Mouse (Mus musculus) spleen, postnatal 36 days (tissue): Measurements from ENCODE around the gene Fbxw4.

Source experiments
- DNase-seq, 2 experiments: peaks; one replicate each; pipeline ENCODE4 v3.0.0; 2022; ENCODE audit warnings: low spot score in 2 of 2, mixed read lengths in 1 of 2

Gene Fbxw4

DNA sequence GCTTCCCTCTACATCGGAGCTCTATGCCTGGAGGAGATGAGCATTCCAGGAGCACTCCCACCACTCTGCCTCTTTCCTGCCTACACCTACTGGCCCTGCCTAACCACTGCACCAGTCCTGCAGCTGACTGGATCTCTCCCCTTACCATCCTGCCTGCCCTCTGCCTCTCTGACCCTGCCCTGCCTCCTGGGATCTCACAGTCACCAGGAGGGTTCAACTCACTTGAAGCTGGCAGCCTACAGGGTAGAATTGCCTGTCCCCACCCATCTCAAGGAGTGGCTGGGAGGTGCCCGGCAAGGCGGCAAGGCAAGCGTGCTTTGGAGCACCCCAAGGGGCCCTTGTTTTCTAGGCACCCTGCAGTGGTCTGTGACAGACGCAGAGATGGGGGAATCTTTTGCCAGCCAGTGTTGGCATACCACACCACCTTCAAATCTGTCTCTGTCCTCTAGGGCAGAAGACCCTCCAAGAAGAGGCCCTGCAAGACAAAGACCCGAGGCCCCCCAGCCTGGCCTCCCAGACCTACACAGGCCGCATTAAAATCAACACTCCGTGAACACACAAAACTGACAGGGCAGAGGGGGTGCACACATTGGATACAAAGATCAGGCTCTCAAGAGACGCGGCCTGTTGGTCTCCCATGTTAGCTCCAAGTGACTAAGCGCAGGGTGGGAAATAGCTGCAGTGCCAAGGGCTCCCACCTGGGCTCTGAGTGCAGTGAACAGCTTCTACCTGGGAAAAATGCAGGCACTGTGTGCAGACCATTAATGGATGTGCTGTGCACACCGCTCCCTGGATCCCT lies 44.5 kb downstream of the Fbxw4 start:
- DNase-seq, result no peak

DNA sequence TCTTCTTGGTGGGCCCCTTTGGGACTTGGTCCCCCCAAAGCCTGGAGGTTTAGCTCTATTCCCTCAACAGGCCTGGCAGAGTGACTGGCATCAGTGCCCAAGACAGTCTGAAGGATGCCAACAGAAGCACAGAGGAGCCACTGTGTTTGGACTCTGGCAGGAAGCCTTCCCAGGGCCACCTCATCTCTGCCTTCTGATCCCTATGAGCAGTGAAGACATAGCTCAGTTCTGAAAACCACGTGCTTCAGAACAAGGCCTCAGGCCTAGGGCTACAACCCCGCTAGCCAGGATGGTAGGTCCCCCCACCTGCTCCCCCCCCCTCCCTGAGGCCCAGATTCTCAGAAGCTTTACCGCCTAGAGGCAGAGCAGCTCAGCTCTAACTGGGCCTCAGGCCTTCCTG lies 45.2 kb downstream of the Fbxw4 start:
- DNase-seq, result no peak

DNA sequence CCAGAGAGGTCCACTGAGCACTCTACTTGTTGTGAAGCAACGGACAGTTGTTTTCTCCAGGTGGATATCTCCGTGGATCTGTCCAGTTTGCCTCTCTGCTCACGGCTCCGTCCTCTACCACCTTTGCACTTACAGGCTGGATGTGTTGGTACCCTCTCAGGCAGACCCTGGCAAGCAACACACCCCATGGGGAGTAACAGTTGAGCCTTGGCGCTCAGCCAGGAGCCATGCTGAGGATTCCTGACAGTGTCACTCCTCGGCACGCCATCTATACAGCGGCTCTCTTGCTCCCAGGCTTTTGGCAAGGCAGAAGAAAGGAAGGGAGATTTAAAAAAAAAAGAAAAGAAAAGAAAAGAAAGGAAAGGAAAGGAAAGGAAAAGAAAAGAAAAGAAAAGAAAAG lies 45.7 kb downstream of the Fbxw4 start:
- DNase-seq, result no peak

DNA sequence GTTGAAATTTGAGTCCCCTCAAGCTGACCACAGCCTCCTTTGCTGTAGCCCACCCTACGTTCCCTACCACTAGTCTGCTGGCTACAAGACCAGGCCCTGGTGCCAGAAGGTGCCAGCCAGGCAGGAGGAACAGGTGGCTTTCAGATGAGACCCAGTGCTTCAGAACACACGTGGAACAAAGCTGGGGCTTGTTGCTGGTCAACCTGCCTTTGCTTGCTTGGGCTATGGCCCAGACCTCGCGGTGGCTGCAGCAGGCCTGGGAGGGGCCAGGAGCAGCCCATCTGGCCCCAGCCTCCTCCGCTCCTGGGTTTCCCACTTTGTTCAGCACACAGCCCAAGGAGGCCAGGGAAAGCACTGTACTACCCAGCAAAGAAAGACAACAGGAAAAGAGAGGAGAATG lies 49.3 kb downstream of the Fbxw4 start:
- no peak for DNase-seq

DNA sequence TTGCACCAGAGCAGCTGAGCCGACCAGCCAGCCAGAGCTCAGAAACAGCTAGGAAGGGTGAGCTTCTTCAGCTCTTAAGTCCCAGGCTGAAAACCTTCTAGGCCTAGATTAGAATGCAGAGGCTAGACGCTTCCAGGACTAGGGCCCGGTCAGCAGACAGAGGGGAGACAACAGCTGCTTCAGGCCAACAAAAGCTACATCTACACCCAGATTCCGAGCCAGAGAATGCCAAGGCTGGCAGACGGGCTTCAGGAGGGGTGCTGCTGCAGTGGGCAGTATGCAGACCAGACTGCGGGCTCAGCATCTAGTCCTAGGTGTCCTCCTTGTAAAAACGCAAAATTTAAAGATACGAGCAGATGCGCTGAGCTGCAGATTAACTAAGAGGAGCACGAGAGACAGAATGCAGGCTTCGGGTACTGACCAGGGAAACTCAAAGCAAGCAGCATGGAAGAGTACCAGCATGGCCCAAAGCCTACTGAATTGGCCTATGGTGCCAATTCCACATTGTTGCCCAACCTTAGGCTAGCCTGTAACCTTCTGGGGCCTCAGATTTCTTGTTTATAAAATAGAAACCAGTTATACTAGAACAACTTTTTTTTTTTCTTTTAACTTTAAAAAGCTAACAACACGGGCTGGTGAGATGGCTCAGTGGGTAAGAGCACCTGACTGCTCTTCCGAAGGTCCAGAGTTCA lies 51.3 kb downstream of the Fbxw4 start:
- no peak for DNase-seq

DNA sequence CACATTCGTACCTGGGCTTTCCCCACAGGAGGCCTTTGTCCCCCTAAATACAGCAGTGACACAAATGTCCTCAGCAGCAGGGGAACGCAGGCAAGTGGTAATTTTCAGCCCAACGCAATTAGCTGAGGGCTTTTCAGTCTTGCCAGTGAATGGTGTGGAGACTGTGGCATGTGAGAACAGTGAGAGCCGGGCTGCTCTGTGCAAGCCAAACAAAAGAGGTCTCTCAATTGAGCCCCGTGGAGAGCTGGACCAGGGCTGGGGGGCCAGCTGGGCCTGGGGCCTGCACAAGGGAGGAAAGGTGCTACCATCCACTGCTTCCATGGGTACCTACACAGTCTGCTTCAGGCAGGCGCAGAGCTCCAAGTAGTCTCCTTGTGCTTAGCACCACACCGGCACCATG lies 52.6 kb downstream of the Fbxw4 start:
- DNase-seq, result no peak

DNA sequence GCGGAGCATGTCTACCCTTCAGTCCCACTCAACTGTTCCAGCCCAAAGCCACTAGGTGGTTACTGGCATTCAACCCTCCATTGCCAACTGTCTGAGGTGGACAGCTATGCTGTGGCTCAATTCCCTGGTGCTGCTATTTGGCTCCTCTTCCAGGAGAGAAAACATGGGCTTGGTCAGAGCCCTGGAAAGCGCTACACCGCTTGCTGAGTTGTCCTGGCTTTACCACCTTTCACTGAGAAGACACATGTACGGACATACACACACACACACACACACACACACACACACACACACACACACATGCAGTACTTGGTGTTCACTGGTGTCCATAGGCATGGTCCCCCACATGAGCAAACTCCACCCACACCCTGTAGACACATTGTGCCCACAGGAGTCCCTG lies 53.4 kb downstream of the Fbxw4 start:
- no peak for DNase-seq

DNA sequence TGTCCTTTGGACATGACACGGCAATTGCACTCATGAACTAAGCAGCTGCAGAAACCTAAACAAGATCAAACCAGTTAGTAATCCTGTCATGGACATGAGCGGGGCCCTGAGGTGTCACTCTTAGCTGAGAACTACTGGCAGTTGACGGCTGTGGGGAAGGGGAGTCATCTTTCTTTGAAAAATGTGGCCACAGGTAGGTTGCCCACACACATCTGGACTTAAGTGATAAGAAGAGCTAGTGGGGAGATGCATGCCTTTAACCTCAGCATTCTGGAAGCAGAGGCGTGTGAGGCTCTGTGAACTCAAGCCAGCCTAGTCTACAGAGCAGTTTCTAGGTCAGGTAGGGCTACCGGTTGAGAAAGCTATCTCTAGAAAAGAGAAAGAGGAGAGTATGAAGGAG lies 57.5 kb downstream of the Fbxw4 start:
- no peak for DNase-seq

DNA sequence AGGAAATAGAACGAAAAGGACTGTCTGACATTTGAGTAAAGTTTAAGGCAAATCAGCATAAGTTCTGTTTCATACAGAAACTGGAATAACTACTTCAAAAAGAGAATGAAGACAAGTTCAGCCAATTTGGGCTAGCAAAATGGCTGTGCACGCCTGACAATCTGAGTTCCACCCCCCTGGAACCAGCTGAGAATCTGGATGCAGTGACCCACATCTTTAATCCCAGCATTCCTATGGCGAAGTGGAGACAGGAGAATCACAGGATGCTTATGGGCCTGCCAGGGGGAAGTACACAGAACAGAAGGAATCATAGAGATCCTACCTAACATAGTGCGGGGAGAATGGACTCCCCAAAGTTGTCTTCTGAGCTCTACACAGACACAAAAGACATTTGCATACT lies 63.0 kb downstream of the Fbxw4 start:
- no peak for DNase-seq

DNA sequence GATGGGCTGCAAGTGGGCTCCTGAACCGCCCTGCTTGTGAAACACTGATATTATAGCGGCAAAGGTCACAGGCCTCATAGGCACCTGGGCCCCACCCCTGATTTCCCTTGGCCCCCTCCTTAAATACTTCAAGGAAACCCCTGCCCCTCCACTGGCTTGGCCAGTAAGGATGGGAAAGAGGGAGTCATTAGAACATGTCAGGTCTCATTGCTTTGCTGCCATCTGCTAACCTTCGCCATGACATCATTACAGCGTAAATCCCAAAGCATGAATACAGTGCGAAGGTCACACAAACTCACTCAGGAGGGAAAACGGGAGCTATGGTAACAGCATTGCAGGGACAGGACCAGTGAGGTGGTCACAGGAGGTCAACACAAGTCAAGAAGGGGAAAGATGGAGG lies 63.7 kb downstream of the Fbxw4 start:
- DNase-seq, result no peak

DNA sequence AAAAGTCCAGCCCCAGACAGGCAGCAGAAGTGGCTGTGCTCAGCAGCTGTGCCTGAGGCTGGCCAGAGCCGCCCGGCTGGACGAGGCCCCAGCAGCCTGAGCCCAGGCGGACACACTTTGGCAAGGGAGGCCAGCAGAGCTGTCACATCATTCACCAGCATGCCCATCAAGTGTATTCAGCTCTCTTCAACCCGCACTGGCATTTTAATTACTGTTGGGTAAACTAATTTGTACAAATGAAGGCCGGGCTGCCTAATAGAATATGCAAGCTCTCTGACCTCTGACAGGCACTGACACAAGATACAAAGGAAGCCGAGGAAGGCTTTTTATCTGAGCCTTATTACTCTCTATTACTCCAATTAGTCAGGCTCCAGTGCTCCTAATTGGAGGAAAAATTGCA lies 64.1 kb downstream of the Fbxw4 start:
- DNase-seq, result no peak

DNA sequence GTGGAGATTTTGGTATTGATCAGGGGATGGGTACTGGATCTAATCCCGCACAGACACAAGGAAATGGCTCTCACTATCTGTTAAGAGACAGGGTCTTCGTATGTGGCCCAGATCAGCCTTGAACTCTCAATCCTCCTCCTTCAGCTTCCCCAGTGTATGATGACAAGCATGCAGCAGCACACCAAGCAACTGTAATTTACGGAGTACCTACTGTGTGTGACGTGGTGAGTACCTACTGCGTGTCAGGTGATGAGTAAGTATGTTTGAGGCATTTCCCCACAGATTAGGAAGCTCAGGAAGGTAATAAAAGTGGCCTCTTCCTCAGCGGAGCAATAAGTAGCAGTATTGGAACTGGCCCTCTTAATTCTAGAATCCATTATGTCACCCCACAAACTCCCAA lies 64.6 kb downstream of the Fbxw4 start:
- DNase-seq, result no peak

DNA sequence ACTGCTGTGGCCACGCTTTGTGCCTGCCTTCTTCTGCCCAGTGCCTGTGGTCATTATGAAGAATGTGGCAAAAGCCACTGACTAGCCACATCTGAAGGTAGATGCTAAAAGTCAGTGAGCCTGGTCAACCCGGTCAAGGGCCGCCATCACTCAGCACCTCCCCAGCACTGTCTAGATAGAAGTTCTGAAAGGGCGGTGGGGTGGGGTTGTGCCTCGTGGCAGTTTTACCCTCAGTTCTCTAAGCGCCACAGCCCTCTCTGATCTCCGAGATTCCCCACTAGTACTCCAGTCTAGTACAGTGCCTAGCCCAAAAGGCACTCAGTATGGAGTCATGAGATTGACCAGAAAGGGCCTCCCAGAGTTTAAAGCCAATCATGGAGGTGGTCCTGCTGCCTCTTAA lies 66.0 kb downstream of the Fbxw4 start:
- DNase-seq, result no peak

DNA sequence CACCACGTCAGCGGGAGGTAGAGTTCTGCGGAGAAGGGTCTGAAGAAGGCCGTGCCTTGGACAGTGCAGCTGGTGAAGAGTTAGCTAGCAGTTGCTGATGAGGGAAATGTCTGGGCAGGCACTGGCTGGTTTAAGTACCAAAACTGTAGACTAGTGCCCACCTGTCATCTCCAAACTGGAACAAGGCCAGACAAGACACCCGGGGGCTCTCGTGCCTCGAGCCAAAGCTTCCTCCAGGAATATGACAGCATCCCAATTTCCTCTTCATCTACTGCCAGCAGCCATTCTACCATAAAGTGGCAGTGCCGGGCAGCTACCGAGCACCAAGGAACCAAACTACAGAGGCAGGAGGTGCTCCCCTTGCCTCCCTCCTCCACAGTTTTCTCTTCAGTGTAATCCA lies 67.2 kb downstream of the Fbxw4 start:
- no peak for DNase-seq

DNA sequence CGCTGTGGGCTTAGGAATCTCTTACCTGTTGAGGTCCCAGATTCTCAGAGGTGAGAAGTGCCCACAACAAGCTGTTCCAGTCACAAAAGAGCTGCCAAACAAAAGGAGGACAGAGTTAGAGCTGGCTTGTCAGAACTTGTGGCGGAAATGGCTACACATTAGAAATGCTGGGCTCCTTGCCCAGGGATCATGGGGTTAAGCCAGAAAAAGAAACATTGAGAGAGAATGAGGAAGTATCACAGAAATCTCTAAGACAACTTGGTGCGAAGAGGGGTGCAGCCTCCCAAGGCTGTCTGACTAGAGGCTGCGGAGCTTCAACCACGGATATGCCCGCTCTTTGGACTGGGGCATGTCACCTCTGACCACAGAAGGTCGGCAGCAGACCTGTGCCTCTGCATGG lies 68.4 kb downstream of the Fbxw4 start:
- DNase-seq, result peak; percentile 15 to 32

DNA sequence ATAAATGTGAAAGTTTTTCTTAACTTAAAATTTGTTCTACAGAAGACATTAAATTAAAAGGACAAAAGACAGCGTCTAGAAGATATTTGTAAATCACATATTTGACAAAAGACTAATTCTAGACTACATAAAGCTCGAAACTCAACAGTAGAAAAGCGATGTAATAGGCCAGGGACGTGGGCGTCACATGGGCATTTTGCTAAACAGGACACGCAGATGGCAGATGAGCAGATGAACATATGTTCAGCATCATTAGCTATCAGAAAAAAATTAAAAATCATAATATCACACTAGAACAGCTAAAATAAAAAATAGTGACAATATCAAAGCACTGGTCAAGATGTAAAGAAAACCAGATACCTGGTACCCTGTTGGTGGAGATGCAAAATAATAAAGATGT lies 70.4 kb downstream of the Fbxw4 start:
- DNase-seq, result no peak

DNA sequence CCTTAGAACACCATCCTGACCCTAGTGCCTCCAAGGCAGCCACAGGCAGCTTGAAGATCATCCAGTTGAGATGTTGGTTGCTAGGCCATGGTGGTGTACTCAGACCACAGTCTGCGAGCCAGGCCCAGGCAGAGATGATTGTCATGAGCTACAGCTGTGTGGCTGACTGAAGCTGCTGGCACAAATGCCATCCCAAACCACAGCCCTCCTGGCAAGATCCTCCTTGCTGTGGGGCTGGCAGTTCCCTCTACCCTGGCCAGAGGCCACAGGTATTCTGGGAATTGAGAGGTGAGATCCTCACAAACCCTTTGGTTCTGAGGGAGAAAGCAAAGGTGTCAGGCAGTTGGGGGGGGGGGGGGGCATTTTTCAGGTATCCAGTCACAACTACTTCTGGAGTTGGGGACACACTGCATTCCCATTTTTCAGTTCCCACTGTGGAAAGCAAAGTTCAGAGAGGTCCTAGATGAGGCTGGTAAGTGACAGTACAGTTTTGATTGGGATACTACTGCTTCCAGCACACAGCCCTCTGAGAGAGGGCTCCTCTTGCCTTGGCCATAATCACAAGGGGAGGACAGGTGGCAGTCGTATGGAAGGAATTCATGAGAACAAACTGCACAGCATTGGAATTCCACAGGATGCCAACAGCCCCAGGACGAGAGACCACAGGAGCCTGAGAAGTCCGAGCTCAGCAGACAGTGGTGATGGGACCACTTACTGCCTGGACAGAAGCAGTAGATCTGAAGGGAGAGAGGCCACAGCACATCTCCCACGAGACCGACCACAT lies 72.4 kb downstream of the Fbxw4 start:
- DNase-seq, result no peak

DNA sequence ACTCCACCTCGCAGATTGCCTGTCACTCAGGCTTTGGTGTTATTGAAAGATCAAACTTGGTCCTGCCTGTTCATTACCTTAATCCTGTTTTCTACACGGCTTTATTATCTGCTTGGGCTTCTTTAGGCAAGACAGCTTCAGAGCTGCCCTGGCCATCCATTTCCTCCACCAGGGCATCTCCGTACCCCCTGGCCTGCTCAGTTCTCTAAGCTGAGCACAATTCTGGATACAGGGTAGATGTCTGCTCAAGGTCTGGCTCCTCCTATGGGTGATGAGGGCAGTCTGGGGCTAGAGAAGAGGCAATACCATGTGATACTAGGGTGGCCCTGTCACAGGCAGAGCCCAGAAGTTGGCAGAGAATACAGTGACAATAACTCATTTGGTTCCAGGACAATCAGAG lies 73.3 kb downstream of the Fbxw4 start:
- no peak for DNase-seq

DNA sequence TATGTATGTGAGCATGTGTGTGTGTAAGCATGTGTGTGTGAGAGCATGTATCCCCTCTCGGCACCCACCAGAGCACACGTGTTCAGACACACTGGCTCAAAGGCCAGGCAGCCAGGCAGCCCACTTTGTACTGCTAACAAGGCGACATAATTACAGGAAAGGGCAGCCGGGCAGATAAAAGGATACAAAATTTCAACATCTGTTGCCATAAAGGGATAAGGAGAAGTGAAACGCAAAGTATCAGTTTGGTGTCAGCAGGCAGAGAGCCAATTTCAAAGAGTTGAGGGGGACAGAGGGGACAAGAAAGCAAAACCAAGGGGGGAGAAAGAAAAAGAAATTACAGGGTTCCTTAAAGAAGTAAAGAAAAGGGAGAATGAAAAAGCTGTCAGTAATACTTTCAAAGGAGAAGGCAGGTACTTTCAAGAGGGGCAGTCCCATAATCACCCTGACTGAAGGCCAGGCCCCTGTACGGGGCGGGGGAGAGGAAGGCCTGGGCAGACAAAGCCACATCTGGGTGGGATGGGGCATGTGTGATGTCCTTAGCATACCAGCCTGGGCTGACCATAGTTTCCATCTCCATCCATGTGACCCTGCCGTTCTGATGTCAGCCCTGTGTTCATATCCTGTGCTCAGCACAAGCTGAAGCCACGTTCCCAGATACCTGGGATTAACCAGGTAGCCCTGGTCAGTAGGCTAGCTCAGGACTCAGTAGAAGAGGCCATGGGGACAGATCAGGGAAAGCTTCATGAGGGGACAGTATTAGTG lies 75.1 kb downstream of the Fbxw4 start:
- DNase-seq, result peak in 1 of 2 experiments; percentile 7

DNA sequence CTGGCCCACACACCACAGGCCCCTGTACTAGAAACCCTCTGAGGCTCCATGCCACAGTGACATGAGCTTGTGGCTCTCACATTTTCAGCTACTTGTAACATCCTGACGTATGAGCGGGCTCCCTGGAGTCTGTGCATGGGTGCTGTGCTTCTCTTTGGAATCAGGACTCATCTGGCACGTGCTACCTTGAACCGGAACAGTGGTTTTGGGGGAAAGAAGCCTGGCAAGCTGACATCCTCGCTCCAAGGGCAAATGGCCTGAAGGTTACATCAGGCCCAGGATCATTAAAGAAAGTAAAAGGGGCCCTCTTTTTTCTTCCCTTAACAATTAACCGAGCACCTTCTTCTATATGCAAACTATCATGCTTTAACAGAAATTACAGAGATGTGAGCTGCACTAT lies 77.0 kb downstream of the Fbxw4 start:
- no peak for DNase-seq

DNA sequence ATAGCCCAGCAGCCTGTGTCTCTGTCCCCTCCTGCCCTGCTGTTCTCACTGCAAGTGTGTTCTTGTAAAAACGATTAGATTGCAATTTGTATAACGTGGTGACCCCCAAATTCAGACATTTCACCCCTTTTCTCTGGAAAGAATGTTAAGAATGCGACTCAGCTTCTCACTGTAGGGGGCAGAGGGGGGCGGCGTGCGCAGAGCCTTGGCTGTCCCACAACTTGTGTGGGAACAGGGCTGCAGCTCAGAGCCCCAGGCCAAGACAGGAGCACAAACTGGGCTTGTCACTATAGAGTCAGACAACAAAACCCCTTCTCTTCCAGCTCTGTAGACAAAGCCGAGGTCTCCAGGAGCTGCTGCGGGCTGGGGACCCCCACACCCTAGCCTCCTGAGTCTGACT lies 78.0 kb downstream of the Fbxw4 start:
- DNase-seq, result no peak

DNA sequence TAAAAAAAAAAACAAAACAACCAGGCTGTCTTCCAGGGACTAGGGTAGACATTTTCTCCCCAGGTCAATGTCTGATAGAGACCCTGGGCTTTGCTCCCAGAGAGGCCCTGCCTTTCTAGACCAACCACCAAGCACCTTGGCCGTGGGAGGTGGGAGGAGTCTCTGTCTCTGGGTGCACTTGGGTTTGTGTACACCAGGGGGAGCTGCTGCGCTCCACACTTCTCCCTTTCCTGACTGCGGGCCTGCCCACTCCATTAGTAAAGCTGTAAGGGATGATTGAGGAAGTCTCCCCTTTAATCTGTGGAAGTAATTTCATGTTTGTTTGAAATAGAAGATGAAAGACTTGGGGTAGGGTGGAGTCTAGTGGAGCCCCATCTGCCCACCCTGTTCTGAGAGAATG lies 78.9 kb downstream of the Fbxw4 start:
- peak; percentile 23 for DNase-seq
